Mouse (Mus musculus): ENCODE results near the gene Pnp2. TPM values are rescaled to one million over a fixed set of nuclear protein-coding genes. Genes with fewer than 3 reads are reported as not detected.

Pnp2 gene
- polyA plus RNA-seq, 1 experiment from 2014 or later, result 7.1 TPM

DNA sequence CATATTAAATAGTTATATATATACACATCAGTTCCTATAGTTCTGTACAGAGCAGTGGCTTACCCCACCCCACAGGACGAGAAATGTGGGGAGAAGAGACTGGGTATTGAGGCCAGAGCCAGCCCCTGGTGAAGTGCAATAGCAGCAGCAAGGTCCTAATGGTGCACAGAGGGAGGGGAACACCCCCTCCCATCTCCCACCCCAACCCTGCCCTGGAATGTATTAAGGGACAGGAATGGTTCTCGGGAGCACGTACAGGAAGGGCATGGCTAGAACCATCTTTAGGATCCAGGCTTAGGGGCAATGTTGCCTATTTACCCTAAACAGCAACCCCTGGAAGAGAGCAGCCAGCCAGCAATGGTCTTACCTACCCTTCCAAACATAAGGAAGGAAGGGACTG lies 28.4 kb upstream of the Pnp2 start:
- WGBS (ENCODE audit: insufficient replicate concordance), result 74% methylated on average over 3 of the region's 3 CpGs
- H3K4me1 ChIP-seq (ENCODE audit: insufficient read depth), result peaks cover 27% of the 10 kb centered on the region

DNA sequence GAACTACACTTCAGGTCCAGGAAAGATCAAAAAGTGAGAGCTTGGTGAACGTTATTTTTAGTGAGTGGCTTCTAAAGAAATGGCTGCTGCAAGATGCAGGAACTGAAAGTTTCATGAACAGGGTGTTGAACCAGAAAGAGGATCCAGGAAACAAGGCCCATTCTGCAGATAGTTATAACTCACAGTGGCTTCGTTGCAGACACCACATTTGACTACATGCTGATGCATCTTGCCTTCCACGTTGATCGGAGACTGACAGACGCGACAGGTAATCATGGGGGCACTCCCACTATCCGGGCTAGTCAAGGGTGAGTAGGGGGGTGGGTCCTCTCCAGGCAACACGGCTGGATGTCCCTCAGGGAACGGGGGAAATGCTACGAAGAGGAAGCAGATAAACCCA lies 25.8 kb upstream of the Pnp2 start:
- H3K4me3 ChIP-seq (ENCODE audit: low read depth, low read length), result peak overlapping the region; percentile 89

More for the DNA sequence above, 28.4 kb upstream of the Pnp2 start:
- peaks cover 35% of the 10 kb centered on the region for H3K36me3 ChIP-seq (replicated peaks; ENCODE audit: insufficient read depth, low read length)
- H3K4me3 ChIP-seq (ENCODE audit: low read depth, low read length), result no peak overlapping the region
- H3K27ac ChIP-seq (ENCODE audit: low read depth), result no peak overlapping the region
- no peak for TF ChIP-seq CTCF (IDR thresholded peaks at IDR 0.05; ENCODE audit: low read depth)
- no peak for TF ChIP-seq EP300 (IDR thresholded peaks at IDR 0.05; ENCODE audit: low read depth)
- no peaks in the 10 kb centered on the region for H3K9me3 ChIP-seq (ENCODE audit: low read length)
- no peak overlapping the region for H3K9ac ChIP-seq (replicated peaks)
- ATAC-seq (no peak), DNase-seq (no peak)
- no peak overlapping the region for H3K4me2 ChIP-seq (ENCODE audit: low read depth, low read length)
- no peaks in the 10 kb centered on the region for H3K27me3 ChIP-seq (ENCODE audit: insufficient read depth, low read length)

DNA sequence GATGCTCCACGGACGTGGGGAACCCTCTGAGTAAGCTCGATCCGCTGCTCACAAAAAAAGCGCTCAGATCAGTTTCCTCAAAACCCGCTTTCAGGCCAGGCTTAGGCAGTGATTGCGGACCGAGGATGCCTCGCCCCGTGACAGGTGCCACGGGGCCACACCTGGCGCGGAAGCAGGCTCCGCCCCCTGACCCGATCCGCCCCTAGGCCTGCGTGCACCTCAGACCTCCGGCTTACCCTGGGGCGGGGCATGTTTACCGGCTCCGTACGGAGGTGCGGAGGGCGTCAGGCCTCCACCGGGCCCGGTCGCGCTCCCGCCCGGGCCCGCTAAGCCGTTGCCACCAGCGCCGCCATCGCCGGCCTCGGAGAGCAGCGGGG lies 25.4 kb upstream of the Pnp2 start:
- Histone ChIP-seq H3K4me2 (ENCODE audit: low read depth, low read length) (peak overlapping the region; percentile 84), H3K9ac (replicated peaks) (peak overlapping the region; percentile 96), H3K9me3 (ENCODE audit: low read length) (no peaks in the 10 kb centered on the region), H3K4me3 (ENCODE audit: low read depth, low read length) (peak overlapping the region; percentile 89), H3K36me3 (replicated peaks; ENCODE audit: insufficient read depth, low read length) (peaks cover 35% of the 10 kb centered on the region), H3K4me1 (ENCODE audit: insufficient read depth) (peaks cover 20% of the 10 kb centered on the region), H3K27me3 (ENCODE audit: insufficient read depth, low read length) (no peaks in the 10 kb centered on the region), H3K27ac (ENCODE audit: low read depth) (peak overlapping the region; percentile 99)
- TF ChIP-seq EP300 (IDR thresholded peaks at IDR 0.05; ENCODE audit: low read depth) (no peak), CTCF (IDR thresholded peaks at IDR 0.05; ENCODE audit: low read depth) (no peak)
- ATAC-seq, result peak; percentile 64
- WGBS (ENCODE audit: insufficient replicate concordance), result 0% methylated on average over 38 of the region's 38 CpGs
- DNase-seq, result peak; percentile 84

More for the DNA sequence above, 25.8 kb upstream of the Pnp2 start:
- peak overlapping the region; percentile 99 for H3K27ac ChIP-seq (ENCODE audit: low read depth)
- H3K9me3 ChIP-seq (ENCODE audit: low read length), result no peaks in the 10 kb centered on the region
- 8% methylated on average over 10 of the region's 10 CpGs for WGBS (ENCODE audit: insufficient replicate concordance)
- H3K4me2 ChIP-seq (ENCODE audit: low read depth, low read length), result peak overlapping the region; percentile 84
- DNase-seq (no peak), ATAC-seq (no peak)
- no peak for TF ChIP-seq EP300 (IDR thresholded peaks at IDR 0.05; ENCODE audit: low read depth)
- no peak for TF ChIP-seq CTCF (IDR thresholded peaks at IDR 0.05; ENCODE audit: low read depth)
- H3K27me3 ChIP-seq (ENCODE audit: insufficient read depth, low read length), result no peaks in the 10 kb centered on the region
- H3K9ac ChIP-seq (replicated peaks), result peak overlapping the region; percentile 96
- peaks cover 35% of the 10 kb centered on the region for H3K36me3 ChIP-seq (replicated peaks; ENCODE audit: insufficient read depth, low read length)
- peaks cover 21% of the 10 kb centered on the region for H3K4me1 ChIP-seq (ENCODE audit: insufficient read depth)

DNA sequence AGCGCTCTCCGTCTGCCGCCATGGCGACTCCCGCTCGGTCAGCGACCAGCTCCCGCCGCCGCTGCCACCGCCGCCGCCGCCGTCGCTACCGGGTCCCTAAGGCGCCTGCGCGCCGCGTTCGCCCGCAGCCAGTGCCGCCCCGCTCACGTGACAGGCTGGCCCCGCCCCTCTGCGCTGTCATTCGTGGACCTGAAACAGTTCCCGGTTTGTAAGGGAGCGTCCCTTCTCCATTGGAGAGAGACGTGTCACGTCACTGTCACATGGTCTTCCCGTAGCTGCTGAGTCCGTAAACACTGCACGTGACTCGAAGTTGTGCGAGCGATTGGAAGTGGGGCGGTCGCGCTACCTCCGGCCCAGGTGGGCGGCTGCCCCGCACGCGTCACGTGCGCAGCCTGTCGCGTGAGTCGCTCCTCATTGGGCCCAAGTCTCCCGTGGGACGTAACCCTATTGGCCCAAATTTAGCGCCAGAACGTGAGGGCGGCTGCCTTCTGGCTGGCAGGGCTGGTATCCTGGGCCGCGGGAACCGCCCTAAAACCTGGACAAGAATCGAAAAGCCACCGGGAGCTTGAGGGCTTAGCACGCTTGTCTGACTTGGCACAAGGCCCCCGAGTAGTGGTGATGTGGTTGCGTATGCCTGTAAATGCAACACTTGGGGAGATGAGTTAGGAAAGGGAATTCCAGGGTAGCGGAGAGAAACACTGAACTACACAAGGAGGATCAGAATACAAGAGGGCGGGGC lies 24.9 kb upstream of the Pnp2 start, which contains the start of the genes Pip4p1 and Pnp:
Gene Pip4p1 (minus strand): TSS at position 103 of the 739 bp plus-strand sequence.
Gene Pnp (plus strand): TSS at position 329 of the 739 bp plus-strand sequence.
- Histone ChIP-seq H3K4me1 (ENCODE audit: insufficient read depth) (peaks cover 20% of the 10 kb centered on the region), H3K9ac (replicated peaks) (peak within 1 kb of the TSS; percentile 96), H3K4me3 (ENCODE audit: low read depth, low read length) (peak within 1 kb of the TSS; percentile 89), H3K27me3 (ENCODE audit: insufficient read depth, low read length) (no peaks in the 10 kb centered on the region), H3K36me3 (replicated peaks; ENCODE audit: insufficient read depth, low read length) (peaks cover 35% of the 10 kb centered on the region), H3K9me3 (ENCODE audit: low read length) (no peaks in the 10 kb centered on the region), H3K27ac (ENCODE audit: low read depth) (peak within 1 kb of the TSS; percentile 99), H3K4me2 (ENCODE audit: low read depth, low read length) (peak within 1 kb of the TSS; percentile 84)
- WGBS (ENCODE audit: insufficient replicate concordance), result under 1% methylated on average over 63 of the region's 68 CpGs
- peak; percentile 98 for ATAC-seq
- peak; percentile 99 for DNase-seq
- TF ChIP-seq CTCF (IDR thresholded peaks at IDR 0.05; ENCODE audit: low read depth) (no peak), EP300 (IDR thresholded peaks at IDR 0.05; ENCODE audit: low read depth) (peak; percentile 48; the same call in 1 of the 2 replicates)

DNA sequence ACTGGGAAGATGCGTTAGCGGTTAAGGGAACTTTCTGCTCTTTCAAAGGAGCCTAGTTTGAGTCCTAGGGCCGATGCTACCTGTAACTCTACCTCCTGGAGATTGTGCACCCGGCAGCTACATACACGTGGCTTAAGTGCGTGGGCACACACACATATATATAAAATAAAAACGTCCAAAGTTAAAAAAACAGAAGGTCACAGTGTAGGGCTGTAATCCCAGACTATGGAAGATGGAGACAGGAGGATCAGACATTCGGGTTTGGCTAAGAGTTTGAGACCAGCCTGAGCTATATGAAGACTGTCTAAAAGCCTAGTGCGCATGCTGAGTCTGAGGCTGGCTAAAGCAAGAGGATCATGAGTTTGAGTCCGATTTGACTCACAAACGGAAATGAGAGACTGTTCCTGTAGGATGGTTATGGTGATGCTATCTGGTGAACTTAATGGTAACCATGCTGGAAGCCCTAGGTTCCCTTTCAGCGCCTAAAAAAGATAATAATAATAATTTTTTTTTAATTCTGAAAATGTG lies 24.2 kb upstream of the Pnp2 start:
- TF ChIP-seq CTCF (IDR thresholded peaks at IDR 0.05; ENCODE audit: low read depth) (no peak), EP300 (IDR thresholded peaks at IDR 0.05; ENCODE audit: low read depth) (no peak; the same call in 1 of the 2 replicates)
- whole genome bisulfite sequencing (ENCODE audit: insufficient replicate concordance), result 14% methylated on average over 12 of the region's 12 CpGs
- DNase-seq, result no peak
- Histone ChIP-seq H3K27ac (ENCODE audit: low read depth) (peak overlapping the region; percentile 84), H3K4me3 (ENCODE audit: low read depth, low read length) (peak overlapping the region; percentile 89), H3K9ac (replicated peaks) (peak overlapping the region; percentile 61), H3K4me1 (ENCODE audit: insufficient read depth) (peaks cover 20% of the 10 kb centered on the region), H3K36me3 (replicated peaks; ENCODE audit: insufficient read depth, low read length) (peaks cover 29% of the 10 kb centered on the region), H3K4me2 (ENCODE audit: low read depth, low read length) (peak overlapping the region; percentile 84), H3K27me3 (ENCODE audit: insufficient read depth, low read length) (no peaks in the 10 kb centered on the region), H3K9me3 (ENCODE audit: low read length) (no peaks in the 10 kb centered on the region)
- ATAC-seq, result no peak

DNA sequence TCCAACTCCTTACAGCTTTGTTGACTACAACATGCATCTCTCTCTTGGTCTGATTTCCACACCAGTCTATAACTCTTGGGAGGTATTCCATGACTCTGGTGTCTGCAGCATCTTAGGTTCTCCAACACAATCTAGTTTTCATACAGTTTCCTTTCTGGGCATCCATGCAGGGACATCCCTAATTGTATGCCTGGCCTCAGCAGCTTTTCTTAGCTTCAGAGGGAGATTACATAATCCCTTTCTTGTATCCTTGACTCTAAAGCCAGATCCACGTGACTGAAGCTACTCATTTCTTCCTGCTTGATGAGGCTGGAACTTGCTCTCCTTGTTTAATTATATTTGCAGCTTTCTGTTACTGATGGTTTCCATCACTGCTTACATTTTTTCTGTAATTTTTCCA lies 19.1 kb upstream of the Pnp2 start:
- WGBS (ENCODE audit: insufficient replicate concordance), result 47% methylated on average over 1 of the region's 1 CpGs
- Histone ChIP-seq H3K4me1 (ENCODE audit: insufficient read depth) (peaks cover 5% of the 10 kb centered on the region), H3K9me3 (ENCODE audit: low read length) (no peaks in the 10 kb centered on the region), H3K27me3 (ENCODE audit: insufficient read depth, low read length) (no peaks in the 10 kb centered on the region), H3K27ac (ENCODE audit: low read depth) (no peak overlapping the region), H3K4me2 (ENCODE audit: low read depth, low read length) (no peak overlapping the region), H3K4me3 (ENCODE audit: low read depth, low read length) (no peak overlapping the region), H3K9ac (replicated peaks) (no peak overlapping the region), H3K36me3 (replicated peaks; ENCODE audit: insufficient read depth, low read length) (no peaks in the 10 kb centered on the region)
- TF ChIP-seq EP300 (IDR thresholded peaks at IDR 0.05; ENCODE audit: low read depth) (no peak), CTCF (IDR thresholded peaks at IDR 0.05; ENCODE audit: low read depth) (no peak)
- no peak for ATAC-seq
- no peak for DNase-seq

All from liver, postnatal 0 days (tissue).